Mouse (Mus musculus): Measurements from ENCODE around the gene Defb43.
A peak's percentile ranks its signal among the peaks of the same experiment; 100 is the strongest.

GRCm38 (mm10) chr14:63066630-63067310, 55.2 kb downstream of the Defb43 start:
- TF ChIP-seq CTCF (IDR thresholded peaks at IDR 0.05; ENCODE audit: low read depth): peak; percentile 95
- TF ChIP-seq EP300 (optimal IDR thresholded peaks at IDR 0.05): no peak

Data from stomach, postnatal 0 days (tissue).